Mouse (Mus musculus): ENCODE results near the gene Efhd1.

The Efhd1 gene

GRCm38 (mm10) chr1:87264134-87265006, at the start of gene Efhd1:
Efhd1 (plus strand) TSS chr1:87264363.
- ATAC-seq (ENCODE audit: low TSS enrichment) = peak; percentile 69; the same call in 1 of the 2 replicates

DNA sequence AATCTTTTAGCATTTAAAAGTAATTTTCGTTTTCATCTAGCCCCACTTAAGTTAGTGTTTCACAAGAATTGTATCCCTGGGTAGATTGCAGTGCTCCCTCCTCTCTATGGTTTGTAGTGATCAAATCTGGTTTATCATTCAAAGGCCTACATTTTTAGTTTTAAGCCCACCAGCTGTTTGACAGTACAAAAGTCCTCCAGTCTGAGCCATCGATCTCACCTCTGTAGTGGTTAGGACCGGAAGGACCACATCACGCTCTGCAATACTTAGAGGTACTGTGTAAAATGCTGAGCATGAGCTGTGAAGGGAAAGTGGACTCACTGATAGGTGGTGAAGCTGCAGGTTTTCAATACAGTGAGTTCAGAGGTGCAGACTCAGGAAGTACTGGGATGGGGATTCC, 49.4 kb upstream of the Efhd1 start:
- no peak for ATAC-seq (ENCODE audit: low TSS enrichment)

DNA sequence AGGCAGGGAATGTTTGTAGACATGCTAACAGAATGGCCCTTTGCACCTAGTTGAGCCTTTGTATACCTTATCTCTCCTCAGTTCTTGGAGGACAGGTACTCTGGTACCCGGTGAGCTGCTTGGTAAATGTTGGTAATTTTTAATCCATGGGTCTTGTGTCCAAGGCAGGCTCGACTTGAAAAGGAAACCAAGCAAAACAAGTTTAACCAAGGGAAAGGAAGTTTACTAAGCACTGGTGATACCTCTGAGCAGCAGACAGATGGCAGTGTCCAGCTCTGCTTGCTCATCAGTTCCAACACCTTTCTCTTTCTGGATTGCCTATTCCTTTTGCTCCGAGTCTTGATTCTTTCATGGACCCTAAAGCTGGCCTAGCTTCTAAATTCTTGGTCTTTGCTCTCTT, 46.2 kb upstream of the Efhd1 start:
- ATAC-seq (ENCODE audit: low TSS enrichment) = peak; percentile 41; the same call in 1 of the 2 replicates

DNA sequence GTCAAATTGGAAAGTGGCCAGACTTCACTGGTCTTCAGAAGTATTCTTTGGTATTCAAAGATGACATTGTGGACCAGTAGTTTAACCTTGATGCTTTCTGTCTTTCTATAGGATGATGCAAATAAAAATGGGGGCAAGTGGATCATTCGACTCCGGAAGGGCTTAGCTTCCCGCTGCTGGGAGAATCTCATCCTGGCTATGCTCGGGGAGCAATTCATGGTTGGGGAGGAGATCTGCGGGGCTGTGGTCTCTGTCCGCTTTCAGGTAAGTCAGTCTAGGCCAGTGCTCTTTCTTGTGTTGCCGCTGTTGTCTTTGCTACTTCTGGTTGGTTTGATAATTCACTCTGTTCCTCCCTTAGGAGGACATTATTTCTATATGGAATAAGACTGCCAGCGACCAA, 38.4 kb upstream of the Efhd1 start:
- ATAC-seq (ENCODE audit: low TSS enrichment) = no peak

DNA sequence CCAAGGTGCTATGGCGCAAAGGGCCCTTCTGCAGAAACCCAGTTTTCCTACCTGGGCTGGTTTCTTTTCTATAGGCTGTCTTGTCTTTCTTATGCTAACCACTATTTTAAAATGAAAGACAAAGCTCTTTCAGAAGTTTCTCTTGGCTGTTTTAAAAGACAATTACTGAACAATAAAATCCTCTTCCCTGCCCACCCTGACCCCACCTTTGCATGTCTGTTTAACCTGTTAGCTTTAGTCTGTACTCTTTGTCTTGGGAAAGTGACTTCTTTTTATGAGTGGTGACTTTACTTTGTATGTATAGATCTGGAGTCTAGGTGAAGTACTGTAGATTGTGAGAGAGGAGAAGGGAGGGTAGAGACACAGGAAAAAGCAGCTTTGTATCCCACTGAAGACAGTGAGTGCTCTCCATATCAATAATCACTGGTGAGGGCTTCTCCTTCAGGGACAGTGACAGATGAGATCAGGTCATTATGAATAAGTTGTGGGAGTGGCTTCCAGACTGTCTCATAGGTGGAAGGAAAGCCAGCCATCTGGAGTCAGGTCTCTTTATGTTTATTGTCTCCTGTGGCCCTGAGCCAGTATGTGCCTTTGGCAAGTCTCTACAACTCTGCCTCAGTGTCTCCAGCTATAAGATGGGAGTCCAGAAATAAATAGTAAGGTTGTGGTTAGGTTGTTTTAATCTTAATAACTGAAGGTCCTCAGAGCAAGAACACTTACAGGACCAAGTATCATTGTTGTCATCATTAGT, 37.6 kb upstream of the Efhd1 start:
- ATAC-seq (ENCODE audit: low TSS enrichment) = no peak

GRCm38 (mm10) chr1:87227160-87227550, 37.0 kb upstream of the Efhd1 start:
- no peak for ATAC-seq (ENCODE audit: low TSS enrichment)

- ATAC-seq (ENCODE audit: low TSS enrichment) = no peak
These were observed 33.6 kb upstream of the Efhd1 start for GRCm38 (mm10) chr1:87230606-87231005.

GRCm38 (mm10) chr1:87232197-87232596, 32.0 kb upstream of the Efhd1 start:
- no peak for ATAC-seq (ENCODE audit: low TSS enrichment)

DNA sequence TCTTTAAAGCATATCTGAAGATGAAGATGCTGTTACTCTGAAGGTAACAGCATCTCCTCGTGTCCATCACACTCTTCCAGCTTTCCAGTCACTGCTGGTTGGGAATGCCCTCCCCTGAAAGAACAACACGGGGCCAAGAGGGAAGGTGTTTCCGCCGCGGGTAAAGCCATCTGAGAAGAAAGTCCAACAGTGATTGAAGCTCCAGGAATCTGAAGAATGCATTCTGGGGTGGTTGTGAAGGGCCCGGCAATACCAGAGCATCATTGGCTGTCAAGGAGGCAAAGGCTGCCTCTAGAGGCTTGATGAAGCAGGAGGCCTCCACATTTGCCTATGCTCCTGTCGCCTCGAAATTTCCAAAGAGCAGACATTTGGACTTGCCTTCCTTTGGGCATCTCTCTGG, 25.1 kb upstream of the Efhd1 start:
- no peak for ATAC-seq (ENCODE audit: low TSS enrichment)

DNA sequence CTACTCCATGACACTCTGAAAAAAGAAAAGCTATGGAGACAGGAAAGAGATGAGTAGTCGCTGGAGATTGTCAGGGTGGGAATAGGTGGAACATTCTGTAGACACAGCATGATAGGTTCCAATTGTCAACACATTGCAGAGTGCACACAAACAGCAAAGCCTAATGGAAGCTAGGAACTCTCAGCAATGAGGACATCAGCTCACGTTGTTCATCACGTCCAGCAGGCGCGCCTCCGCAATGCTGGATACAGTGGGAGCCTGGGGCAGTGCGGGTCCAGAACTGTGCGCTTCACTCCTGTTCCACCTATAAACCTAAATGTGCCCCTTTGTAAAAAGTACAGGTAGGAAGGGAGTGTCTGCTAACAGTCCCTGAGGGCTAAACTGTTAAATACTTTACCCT, 21.1 kb upstream of the Efhd1 start:
- ATAC-seq (ENCODE audit: low TSS enrichment) = no peak

- ATAC-seq (ENCODE audit: low TSS enrichment) = no peak
These were observed 18.7 kb upstream of the Efhd1 start for GRCm38 (mm10) chr1:87245430-87245829.

DNA sequence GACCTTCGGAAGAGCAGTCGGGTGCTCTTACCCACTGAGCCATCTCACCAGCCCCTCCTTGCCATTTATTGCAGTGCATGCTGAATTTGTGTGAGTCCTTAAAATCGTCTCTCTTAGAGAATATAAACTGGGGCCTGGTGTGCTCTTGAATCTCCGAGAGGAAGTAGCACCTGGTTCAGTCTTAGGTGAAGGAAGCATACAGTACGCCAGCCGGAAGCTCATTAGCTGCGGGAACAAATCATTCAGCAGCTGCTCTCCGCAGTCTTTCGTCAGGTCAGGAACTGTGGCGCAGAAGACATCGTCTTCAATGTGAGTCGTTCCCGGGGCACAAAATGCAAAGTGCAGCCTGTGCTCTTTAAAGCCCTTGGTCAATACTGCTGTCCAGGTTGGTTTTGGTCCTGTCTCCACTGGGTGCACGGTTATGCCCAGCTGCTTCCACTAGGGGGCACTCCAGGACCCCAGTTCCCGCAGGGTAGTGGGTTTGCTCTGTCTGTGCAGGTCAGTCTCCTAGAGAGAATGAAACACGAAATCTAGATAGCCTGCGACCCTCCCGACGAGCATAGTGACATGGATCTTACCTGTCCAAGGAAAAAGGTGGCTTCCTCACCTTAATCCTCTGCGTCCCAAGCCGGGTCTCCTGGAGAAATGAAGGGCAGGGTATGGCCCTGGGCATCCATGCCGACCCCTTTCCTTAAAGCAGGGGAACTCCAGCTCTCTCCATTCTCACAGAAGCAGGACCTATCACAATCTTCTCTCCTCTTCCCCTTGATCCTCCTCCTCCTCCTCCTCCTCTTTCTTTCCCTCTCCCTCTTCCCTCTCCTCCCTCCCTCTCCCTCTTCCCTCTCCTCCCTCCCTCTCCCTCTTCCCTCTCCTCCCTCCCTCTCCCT, 18.0 kb upstream of the Efhd1 start:
- peak; percentile 86 for ATAC-seq (ENCODE audit: low TSS enrichment)

GRCm38 (mm10) chr1:87252040-87252609, 12.0 kb upstream of the Efhd1 start:
- no peak for ATAC-seq (ENCODE audit: low TSS enrichment)

GRCm38 (mm10) chr1:87255173-87255572, 9.0 kb upstream of the Efhd1 start:
- ATAC-seq (ENCODE audit: low TSS enrichment) = no peak

- no peak for ATAC-seq (ENCODE audit: low TSS enrichment)
These were observed 6.5 kb upstream of the Efhd1 start for GRCm38 (mm10) chr1:87257691-87258090.

DNA sequence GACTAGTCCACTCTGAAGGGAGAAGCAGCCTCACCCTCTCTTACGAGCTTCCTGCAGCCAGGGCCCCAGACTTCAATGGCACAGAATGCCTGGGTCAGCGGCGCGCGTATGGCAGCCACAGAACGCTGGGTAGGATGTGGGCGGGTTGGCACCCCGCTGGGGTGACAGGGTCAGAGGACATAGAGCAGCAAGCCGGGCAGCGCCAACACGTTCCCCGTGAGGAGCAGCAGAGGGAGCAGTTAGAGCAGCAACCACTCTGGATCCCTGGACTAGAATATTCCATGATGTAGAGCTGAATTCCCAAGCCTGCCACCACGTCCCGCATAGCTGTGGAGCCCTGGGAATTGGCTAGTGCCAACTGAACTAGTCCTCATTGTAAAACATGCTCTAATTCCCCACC, 5.7 kb upstream of the Efhd1 start:
- no peak for ATAC-seq (ENCODE audit: low TSS enrichment)

GRCm38 (mm10) chr1:87259316-87259715, 4.8 kb upstream of the Efhd1 start:
- ATAC-seq (ENCODE audit: low TSS enrichment) = no peak

DNA sequence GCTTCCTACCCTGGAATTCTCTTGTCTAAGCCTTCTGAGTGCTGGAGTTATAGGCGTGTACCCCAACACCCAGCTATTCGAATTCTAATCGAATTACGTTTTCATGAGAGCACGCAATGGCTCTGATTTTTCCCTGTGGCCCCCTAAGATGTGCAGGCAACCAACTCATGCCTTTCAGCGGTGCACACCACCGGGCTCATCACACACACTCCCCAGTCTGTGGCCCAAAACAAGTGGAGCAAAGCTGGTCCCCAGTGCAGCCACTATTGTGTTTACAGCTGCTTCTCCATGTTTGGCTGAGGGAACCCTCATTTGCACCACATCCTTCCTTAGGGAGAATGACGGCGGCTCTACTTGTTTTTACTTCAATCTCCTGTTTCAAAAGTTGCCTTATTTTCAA, 906 bp upstream of the Efhd1 start:
- ATAC-seq (ENCODE audit: low TSS enrichment) = no peak

- no peak for ATAC-seq (ENCODE audit: low TSS enrichment)
These were observed 398 bp upstream of the Efhd1 start for GRCm38 (mm10) chr1:87263796-87264133.

DNA sequence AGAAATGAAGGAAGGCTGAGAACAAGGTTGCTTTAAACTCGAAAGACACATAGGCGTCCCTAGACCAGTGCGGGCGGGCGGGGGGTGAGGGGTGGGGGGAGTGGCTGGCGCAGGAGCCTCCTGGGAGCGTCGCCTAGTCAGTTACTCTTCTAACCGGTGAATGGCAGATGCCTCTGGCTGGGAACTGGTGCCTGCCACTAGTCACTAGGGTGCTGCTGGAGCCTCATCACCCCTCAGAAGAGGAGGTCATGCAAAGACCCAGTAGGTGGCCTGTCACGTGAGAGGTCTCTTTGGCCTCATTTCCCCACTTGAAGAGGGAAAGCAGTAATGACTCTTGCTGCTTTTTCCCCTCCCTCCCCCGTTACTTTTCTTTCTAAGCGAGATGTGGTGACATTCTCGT, 1.0 kb downstream of the Efhd1 start:
- ATAC-seq (ENCODE audit: low TSS enrichment) = no peak

- no peak for ATAC-seq (ENCODE audit: low TSS enrichment)
These were observed 2.3 kb downstream of the Efhd1 start for GRCm38 (mm10) chr1:87266296-87267090.

All from frontal cortex, adult (tissue).